Mouse (Mus musculus) spleen, adult 12 weeks (tissue): ENCODE measurements around the gene Lingo3.
A peak's percentile ranks its signal among the peaks of the same experiment; 100 is the strongest.
"Not testable (repeated sequence)": the region's sequence is repeated elsewhere in the genome, so short reads cannot be mapped to it uniquely, and the experiment has no call there.

Source experiments
- DNase-seq: peaks from one replicate; pipeline ENCODE4 v3.0.0; 2022; ENCODE audit warnings: low spot score

Gene Lingo3

DNA sequence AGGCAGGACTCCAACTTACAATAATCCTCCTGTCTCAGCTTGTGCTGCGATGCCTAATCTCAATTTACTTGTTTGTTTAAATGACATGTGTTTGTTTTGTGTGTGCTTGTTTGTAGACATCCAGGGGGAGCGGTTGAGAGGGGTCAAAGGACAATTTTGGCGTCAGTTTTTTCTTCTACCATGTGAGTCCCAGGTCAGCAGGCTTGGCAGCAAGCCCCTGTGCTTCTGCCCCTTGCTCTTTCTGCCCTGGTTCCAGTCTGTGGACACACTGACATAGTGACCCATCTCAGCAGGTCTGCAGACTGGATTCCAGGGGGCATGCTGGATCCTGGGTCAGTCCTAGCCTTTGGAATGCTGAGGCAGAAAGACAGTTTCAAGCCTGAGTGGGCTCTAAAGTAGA is 24.4 kb downstream of the Lingo3 start:
- no peak for DNase-seq

DNA sequence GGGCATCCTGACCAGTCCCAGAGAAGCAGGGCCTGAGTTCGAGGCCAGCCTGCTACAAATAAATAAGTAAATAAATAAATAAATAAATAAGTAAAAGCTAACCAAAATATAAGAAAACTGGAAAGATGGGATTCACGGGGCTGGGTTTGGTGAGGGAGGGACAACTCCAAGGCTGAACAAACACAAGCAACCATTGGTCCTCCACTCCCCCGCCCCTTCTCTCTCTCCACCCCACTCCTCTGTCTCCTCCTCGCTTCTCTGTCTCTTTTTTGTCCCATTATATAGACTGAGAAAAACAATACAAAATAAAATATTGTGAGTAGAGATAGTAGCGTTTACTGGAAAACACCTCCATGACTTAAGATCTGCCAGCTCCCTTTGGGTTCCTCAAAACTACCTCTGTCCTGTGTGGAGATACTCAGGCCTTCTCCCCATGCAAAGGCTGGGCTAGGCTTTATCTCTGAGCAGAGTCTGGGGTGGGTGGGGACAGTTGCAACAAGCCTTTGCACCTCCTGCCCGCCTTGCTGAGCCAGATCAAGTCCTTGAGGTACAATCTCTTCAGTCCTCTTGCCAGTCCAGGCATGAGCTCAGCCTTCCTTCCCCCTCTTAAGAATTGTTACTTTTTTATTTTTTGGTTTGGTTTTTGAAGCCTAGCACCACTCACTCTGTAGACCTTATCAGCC is 25.1 kb downstream of the Lingo3 start:
- DNase-seq = peak; percentile 61

DNA sequence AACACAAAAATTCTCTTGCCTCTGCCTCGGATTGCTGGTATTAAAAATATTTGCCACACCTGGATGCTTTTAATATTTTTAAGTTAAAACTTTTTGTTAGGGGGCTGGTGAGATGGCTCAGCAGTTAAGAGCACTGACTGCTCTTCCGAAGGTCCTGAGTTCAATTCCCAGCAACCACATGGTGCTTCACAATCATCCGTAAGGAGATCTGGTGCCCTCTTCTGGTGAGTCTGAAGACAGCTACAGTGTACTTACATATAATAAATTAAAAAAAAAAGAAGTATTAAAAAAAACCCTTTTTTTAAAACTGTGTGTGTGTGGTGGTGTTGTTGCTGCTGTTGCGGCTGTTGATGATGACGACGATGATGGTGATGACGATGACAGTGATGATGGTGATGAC is 25.9 kb downstream of the Lingo3 start:
- DNase-seq = not testable (repeated sequence)

DNA sequence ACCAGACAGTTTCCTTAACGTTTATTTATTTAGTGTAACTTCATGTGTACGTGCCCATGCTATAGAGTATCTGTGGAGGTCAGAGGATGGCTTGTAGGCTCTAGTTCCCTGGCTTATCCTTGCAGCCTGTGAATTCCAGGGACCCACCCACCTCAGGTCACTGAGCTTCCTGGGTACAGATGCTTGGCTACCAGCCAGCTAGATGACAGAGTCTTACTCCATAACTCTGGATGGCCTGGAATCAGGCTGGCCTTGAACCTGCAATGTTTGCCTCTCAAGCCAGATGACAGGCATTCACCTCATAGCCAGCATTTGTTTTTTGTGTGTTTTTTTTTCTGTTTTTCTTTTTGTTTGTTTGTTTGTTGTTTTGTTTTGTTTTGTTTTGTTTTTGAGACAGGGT is 26.7 kb downstream of the Lingo3 start:
- DNase-seq = no peak

DNA sequence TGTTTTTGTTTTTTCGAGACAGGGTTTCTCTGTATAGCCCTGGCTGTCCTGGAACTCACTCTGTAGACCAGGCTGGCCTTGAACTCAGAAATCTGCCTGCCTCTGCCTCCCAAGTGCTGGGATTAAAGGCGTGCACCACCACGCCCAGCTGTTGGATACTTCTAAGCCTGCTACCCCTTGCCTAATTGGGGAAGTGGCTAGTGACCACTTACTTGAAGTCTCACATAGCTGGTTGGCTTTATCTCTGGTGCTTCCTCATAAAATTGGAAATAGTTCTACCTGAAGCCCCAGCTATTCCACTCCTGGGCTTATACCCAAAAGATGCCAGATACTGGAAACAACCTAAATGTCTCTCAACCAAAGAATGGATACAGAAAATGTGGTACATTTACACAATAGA is 27.5 kb downstream of the Lingo3 start:
- DNase-seq = not testable (repeated sequence)

DNA sequence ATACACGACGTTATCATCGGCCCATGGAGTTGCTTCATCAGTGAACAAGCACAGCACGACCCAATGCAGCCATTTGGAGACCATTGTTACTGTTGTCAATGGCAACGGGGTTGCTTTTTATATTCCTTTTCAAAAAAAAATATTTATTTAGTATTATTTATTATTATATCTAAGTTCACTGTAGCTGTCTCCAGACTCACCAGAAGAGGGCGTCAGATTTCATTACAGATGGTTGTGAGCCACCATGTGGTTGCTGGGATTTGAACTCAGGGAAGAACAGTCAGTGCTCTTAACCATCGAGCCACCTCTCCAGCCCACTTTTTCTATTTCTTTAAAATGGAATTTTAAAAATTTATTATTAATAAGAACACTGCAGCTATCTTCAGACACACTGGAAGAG is 29.0 kb downstream of the Lingo3 start:
- DNase-seq = no peak

DNA sequence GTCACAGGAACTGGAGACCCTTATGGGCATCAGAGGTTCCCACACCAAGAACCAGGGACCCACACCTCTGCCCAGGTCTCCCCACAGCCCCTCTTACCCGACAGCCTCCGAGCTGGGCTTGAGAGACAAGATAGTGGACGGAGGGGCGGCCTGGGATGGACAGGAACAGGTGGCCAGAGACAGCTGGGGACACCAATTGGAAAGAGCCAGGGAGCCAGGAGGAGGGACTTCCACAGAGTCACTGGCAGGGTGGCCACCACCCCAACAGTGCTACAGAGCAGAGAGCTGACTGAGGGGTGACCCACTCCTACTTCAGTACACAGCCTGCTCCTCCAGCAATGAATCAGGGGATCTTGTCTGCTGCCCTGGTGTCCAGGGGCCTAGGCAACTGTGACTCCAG is 30.5 kb downstream of the Lingo3 start, which contains the start of gene Jsrp1:
TSS of gene Jsrp1 (minus strand) at position 133 of the 400 bp plus-strand sequence.
- no peak for DNase-seq

DNA sequence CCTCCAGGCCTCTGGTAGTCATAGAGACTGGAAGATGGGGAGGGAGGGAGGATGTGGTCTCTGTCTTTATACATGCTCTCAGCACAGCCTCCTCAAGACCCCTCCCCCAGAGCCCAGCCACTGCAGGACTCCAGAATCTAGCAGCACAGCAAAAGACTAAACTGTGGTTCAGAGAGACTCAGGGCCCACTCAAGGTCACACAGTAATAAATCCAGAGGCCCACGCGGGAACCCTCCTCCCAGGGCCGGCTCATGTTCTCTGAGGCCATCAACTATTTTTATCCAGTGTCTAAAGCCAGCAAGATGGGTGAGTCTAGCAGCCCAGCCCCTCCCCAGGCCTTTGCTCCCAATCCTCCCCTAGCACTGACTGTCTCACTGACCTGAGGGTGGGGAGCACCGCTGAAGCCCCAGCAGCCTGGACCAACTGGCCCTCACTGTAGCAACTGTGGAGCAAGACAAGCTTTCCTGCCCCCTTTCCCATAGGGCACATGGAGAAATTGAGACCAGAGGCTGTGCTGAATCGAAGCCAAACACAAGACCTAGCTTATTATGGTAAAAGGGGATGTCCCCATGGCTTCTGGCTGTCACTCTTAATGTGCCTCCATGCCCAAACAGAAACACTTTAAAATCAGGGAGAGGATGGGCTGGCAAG is 31.3 kb downstream of the Lingo3 start:
- no peak for DNase-seq

DNA sequence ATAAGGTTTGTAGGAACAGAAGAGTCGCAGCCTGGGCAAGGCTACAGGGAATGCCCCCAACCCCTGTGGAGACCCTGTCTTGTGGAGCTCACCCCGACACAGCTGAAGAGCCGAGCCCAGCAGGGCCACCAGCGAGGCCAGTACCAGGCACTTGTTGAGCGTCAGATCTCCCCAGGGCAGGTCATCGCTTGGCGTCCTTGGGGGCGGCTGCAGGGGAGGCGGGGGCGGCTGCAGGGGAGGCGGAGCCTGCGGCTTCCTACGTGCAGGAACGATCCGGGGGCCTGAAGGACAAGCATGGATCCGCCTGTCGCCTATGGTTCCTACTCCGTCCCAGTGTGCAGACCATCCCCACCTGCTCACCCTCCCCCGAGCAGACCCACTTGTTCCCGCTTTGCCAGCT is 33.8 kb downstream of the Lingo3 start:
- no peak for DNase-seq

DNA sequence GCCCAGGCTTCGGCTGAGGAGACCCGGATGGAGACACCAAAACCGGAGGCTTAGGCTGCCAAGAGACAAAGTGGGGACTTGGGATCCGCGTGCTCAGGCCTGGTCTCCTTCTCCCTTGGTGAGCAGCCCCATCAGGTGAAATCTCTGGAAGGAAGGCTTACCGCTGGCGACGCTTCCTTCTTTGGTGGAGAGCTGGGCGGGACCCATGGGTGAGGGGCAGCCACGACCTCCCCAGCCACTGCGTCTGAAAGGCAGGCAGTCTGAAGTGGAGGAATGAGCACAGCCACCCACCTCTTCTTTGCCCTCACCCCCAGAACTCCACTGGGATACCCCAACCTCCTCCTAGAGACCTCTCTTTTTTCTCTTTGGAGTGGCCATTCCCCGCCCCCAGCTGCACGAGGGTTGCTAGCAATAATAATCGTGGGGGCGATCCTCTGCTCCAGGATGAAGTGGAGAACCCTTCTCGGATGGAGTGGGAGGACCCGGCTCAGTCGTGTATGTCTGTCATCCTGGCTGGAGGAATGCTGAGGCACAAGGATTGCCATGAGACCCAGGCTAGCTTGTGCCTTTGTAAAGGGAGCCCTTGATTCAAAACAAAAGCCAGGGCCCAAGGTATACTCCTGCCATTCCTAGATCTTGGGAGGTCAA is 34.7 kb downstream of the Lingo3 start:
- DNase-seq = no peak

DNA sequence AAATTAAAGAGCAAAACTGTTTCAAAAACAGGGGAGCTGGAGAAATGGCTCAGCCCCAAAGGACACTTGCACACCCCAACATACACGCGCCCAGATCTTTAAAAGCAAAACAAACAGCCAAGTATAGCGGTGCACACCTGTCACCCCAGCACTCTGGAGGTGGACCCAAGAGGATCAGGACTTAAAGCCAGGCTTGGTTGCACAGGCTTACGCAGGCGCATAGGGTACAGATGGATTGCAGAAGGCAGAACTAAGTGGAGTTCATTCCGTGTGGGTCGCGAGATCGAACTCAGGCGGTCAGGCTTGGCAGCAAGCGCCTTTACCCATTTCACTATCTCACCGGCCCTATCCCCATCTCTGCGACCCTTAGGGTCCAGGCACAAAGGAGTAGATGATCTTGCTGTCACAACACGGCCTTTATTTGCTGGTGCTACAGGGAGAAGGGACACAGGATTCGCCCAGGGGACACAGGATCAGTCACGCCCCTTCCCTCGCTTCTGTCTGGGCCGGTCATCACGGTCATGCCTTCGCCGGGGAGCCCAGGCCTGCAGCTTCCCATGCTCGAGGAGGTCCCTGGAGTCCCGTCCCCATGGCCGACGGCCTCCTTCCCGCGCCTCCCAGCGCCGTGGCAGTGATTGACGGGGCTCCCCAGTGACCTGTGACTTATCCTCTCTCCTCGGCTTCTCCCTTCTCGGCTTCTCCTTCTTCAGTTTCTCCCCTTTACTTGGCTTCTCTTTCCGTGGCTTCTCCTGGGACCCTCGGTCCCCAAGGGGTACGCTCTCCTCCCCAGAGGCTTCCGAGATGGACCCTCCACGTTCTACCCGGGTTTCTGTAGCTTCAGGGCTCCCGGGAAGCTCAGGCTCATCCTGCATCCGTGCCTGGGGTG is 35.5 kb downstream of the Lingo3 start:
- DNase-seq = no peak

DNA sequence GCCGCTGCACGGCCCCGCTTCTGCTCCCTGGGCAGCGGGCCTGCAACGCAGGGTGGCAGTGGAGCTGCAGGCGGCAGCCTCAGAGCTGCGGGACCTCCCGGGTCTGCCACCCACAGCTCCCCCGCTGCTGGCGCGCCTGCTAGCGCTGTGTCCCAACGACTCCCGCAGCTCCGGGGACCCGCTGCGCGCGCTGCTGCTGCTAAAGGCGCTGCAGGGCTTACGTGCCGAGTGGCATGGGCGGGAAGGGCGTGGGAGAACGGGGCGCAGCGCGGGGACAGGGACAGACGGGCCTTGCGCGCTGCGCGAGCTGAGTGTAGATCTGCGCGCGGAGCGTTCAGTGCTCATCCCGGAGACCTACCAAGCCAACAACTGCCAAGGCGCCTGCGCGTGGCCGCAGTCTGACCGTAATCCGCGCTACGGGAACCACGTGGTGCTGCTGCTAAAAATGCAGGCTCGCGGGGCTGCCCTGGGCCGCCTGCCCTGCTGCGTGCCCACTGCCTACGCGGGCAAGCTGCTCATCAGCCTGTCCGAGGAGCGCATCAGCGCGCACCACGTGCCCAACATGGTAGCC is 36.7 kb downstream of the Lingo3 start:
- no peak for DNase-seq

DNA sequence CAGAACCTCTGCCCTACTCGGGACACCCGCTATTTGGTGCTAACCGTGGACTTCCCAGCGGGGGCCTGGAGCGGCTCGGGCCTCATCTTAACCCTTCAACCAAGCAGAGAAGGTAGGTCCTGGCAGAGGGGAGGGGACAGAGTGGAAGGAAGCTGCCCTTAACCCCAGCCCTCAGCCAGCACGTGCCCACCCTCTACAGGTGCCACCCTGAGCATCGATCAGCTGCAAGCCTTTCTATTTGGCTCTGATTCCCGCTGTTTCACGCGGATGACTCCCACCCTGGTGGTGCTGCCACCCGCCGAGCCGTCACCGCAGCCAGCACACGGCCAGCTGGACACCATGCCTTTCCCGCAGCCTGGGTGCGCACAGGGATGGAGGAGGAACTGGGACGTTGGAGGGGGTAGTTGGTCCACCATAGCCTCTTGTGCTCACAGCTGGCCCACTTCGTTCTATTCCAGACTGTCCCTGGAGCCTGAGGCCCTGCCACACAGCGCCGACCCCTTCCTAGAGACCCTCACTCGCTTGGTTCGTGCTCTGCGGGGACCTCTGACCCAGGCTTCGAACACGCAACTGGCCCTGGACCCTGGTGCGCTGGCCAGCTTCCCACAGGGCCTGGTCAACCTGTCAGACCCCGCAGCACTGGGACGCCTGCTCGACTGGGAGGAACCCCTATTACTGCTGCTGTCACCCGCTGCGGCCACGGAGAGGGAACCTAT is 37.3 kb downstream of the Lingo3 start:
- no peak for DNase-seq

DNA sequence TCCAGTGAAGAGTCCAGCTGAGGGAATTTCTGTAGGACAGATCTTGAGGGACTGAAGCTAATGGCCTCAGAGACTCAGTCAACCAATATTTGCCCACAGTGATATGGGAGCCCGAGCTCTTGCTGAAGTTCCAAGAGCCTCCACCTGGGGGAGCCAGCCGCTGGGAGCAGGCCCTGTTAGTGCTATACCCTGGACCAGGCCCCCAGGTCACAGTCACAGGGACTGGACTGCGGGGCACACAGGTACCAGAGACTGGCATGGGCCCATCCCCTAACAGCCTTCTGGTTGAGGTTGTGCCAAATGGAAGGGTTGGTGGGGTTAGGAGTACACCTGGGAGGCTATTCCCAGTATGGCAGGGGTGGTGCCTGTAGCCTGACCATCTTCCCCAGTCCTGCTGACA is 37.9 kb downstream of the Lingo3 start:
- DNase-seq = peak; percentile 72

DNA sequence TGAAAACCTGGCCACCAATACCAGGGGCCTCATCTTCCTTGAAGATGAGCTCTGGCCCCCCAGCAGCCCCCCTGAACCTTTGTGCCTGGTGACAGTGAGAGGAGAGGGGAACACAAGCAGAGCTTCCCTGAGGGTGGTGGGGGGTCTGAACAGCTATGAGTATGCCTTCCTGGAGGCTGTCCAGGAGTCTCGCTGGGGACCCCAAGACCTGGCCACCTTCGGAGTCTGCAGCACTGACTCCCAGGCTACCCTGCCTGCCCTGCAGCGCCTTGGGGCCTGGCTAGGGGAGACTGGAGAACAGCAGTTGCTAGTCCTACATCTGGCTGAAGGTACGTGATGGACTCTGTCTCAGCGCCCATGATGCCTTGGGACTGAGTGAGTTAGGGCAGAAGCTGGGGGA is 38.5 kb downstream of the Lingo3 start:
- no peak for DNase-seq

DNA sequence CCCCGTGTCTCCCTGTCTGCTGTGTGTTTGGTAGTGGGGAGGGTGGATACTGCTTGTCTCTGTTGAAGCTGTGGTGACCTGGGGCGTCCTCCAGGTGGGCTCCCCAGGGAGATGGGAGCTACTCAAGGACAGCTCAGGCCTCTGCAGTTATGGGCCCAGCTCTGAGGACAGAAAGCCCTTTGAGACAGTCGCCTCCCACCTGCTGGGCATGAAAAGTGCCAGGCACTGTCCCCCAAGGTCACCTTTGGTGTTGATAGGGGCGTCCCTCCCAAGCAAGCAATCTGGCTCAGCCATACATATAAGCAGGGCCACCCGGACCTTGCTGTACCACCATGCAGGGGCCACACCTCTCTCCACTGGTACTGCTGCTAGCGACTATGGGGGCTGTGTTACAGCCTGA is 38.9 kb downstream of the Lingo3 start, which contains the start of gene Amh:
TSS of gene Amh (plus strand) at position 328 of the 400 bp plus-strand sequence.
- no peak for DNase-seq

DNA sequence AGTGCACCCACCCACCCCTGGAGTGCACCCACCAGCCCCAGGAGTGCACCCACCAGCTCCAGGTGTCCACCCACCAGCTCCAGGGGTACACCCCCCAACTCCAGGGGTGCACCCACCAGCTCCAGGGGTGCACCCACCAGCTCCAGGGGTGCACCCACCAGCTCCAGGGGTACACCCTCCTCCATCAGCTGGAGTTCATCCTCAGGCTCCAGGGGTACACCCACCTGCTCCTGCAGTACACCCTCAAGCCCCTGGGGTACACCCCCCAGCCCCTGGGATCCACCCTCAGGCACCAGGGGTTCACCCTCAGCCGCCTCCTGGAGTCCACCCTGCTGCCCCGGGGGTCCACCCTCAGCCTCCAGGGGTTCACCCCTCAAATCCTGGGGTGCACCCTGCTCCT is 39.5 kb downstream of the Lingo3 start:
- DNase-seq = no peak

DNA sequence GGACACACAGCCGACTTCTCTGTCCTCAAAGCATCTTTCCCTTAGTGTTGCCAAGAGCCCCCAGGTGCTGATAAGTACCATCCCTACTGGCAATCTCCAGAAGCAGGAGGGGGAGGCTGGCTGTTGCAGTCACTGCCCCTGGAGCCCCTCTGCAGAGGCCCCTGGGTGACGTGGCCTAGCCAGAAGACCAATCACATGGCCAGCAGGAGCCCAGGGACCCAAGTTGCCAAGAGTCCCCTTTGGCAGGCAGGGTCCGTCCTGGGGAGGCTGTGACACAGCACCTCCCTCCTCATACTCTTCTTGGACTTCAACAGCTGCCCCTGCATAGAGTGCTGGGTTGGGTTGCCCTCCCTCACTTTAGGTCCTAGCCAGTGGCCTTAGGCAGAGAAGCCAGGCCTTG is 40.8 kb downstream of the Lingo3 start:
- no peak for DNase-seq

DNA sequence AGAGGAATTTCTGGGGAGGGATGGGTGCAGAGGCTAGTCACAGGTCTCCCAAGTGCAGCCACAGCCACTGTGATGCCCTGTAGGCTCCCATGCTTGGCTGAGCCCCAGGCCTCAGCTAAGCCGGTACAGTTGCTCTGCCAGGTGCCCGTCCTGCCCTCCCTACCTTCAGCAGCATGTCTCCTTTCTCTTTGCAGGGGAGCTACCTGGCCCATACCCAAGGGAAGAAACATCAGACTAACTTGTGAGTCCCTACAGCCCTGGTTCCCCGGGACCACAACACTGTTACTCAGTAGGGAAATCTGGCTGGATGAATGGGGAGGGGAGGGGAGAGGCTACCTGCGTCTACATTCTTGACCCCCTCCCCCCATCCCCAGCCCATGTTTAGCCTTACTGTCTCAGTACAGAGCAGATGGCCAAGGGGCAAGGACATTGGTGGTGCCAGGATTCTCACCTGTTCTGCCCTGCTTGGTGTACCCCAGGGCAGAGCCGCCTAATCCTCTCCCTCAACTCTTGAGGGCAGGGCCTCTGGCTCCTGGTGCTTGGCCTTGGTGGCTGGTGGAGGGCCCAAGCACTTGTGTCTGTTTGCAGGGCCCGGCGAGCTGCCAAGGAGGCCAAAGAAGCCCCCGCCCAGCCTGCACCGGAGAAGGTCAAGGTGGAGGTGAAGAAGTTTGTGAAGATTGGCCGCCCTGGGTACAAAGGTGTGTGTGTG is 41.5 kb downstream of the Lingo3 start:
- no peak for DNase-seq

DNA sequence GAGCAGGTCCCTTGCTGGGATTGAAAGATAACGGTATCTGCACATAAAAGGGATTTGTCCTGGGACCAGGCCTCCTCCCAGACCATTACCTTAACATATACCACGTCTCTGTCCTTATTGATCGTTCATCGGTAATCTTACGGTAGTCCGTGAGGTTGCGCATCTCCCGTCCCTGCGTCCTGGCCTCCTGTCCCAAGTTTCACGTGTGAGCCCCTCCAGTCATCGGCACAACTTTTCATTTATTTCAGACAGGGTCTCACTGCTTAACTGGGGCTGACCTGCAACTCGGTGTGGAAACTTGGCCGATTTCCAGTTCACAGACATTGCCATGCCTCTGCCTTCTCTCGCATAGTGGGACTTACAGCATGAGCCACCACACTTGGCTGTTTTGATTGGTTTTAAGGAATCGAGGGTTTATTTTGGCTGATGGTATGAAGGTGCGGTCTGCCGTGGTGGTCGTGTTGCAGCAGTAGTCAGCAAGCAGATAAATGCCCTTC is 44.7 kb downstream of the Lingo3 start:
- DNase-seq = no peak
